Mouse (Mus musculus): ENCODE data around the gene Pex3.

DNA sequence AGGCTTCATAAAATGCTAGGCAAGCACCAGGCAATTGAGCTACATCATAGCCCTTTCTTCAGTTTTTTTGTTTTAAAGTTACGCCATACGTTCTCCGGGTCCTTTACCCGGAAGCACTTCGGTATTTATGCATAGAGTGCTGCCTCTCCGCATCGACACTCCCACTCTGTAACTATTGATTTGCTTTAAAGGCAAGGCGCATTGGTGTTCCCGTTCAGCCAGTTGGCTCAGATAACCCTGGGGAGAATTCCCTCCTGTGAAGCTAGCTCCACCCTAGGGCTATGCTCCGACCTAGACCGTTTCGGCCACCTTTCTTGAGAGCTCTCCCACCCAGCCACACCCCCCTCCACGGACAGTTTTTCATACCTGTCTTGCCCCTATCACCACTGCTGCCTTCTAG lies 13.5 kb upstream of the Pex3 start:
- TF ChIP-seq CTCF (IDR thresholded peaks at IDR 0.05; ENCODE audit: control insufficient read depth, insufficient read depth, insufficient read length): no peak
- no peak for TF ChIP-seq FOSL1 (IDR thresholded peaks at IDR 0.05; ENCODE audit: insufficient read depth, low read length, poor library complexity, severe bottlenecking)
- TF ChIP-seq MAX (IDR thresholded peaks at IDR 0.05): no peak
